Mouse (Mus musculus): Measurements from ENCODE around the gene Scgb2b24.

Scgb2b24 gene

DNA sequence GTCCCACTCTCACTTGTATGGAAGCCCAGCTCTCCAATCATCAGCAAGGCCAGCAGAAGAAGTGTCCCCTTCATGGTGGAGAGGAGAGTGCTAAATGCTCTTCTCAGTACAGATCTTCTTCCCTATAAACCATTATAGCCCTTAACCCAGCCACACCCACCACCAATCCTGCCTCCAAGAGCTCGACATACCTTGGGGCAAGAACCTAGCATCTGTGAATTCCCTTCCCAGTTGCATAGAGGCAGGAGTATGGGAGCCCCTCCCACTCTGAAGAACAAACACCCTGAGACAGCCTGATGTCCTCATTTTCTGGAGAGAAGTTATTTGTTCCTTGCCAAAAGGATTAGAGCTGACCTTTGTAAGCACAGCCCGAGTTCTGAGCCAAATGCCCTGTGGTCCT, at the start of gene Scgb2b24:
Gene Scgb2b24 (minus strand): TSS at position 101 of the 400 bp plus-strand sequence.
- in situ Hi-C loops (cut with MboI, MseI), result no loop called here

DNA sequence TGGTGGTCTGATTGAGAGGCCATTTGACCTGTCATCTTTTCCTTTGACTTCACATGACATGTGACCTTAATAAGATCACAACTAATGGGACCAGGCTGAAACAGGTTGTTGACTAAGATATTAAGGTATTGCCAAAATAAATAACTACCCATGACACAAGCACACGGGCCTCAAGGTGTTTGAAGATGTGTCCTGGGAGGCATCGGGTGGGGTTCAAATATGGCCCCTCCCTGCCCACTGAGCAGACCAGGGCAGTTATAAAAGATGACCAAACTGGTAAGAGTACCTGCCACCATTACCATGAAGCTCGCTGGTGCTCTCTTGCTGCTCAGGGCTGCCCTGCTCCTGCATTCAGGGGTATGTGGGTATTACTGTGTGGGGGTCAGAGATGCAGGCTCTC, 4.4 kb upstream of the Scgb2b24 start, which contains the start of gene Scgb1b24:
Gene Scgb1b24 (plus strand): TSS at position 301 of the 400 bp plus-strand sequence.
- in situ Hi-C loops (cut with MboI, MseI), result no loop called here

DNA sequence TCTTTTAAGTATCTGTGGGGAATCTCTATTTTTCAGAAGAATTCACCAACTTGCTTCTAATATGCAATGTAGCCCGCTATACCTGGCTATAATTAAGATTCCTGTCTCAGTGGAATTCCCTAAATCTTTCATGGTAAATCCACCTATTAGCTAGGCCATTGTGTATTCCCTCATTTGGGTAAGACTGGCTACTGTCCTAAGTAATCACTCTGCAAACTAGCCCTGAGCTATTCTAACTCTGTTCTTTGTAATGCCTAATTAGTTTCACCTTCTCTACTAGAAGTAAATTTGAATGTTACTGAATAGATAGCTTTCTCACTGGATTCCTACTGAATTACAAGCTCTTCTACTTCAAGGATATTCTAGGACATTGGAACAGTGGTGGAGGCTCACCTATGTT, 49.2 kb downstream of the Scgb2b24 start:
- in situ Hi-C loops (cut with MboI, MseI), result no loop called here
